Mouse (Mus musculus): ENCODE results near the gene Gm11168.
"Not testable (repeated sequence)": the region's sequence is repeated elsewhere in the genome, so short reads cannot be mapped to it uniquely, and the experiment has no call there.

Gm11168 gene

GRCm38 (mm10) chr9:3025653-3026052 is 22.5 kb downstream of the Gm11168 start:
- in situ Hi-C loops (cut with MseI, MboI): not testable (repeated sequence)

- in situ Hi-C loops (cut with MseI, MboI): not testable (repeated sequence)
Measured at GRCm38 (mm10) chr9:3026136-3026535, 23.0 kb downstream of the Gm11168 start.

GRCm38 (mm10) chr9:3026741-3027140 is 23.6 kb downstream of the Gm11168 start:
- in situ Hi-C loops (cut with MseI, MboI): not testable (repeated sequence)

- in situ Hi-C loops (cut with MseI, MboI): not testable (repeated sequence)
Measured at GRCm38 (mm10) chr9:3027200-3027599, 24.1 kb downstream of the Gm11168 start.

- in situ Hi-C loops (cut with MseI, MboI): not testable (repeated sequence)
Measured at GRCm38 (mm10) chr9:3029276-3030000, 26.3 kb downstream of the Gm11168 start.

- in situ Hi-C loops (cut with MseI, MboI): not testable (repeated sequence)
Measured at GRCm38 (mm10) chr9:3030677-3031318, 27.7 kb downstream of the Gm11168 start.

- in situ Hi-C loops (cut with MseI, MboI): not testable (repeated sequence)
Measured at GRCm38 (mm10) chr9:3034299-3034698, 31.2 kb downstream of the Gm11168 start, which contains the start of gene Gm17535. Gm17535 (plus strand) TSS chr9:3034599.

GRCm38 (mm10) chr9:3036577-3036976 is 33.4 kb downstream of the Gm11168 start, which contains the start of gene Gm10715:
Gm10715 (plus strand) TSS chr9:3036877.
- in situ Hi-C loops (cut with MseI, MboI): not testable (repeated sequence)

GRCm38 (mm10) chr9:3038161-3038560 is 35.0 kb downstream of the Gm11168 start:
- in situ Hi-C loops (cut with MseI, MboI): not testable (repeated sequence)

All from mouse trophoblast stem cell (cell line).